Mouse (Mus musculus) olfactory bulb, adult 2 months (tissue): Measurements from ENCODE around the gene Slc30a1. TPM values are rescaled to one million over a fixed set of nuclear protein-coding genes. Genes with fewer than 3 reads are reported as not detected.

Experiments used
- H3K27ac ChIP-seq: fragments of 200-500 bp; 2 replicates; pipeline ENCODE4 v1.5.1; 2012; ENCODE audit warnings: low read depth, low read length; ENCODE audit not compliant: insufficient read depth
- H3K4me1 ChIP-seq: fragments of 200-500 bp; 2 replicates; pipeline ENCODE4 v1.6.1; 2012; ENCODE audit warnings: low read length; ENCODE audit not compliant: control insufficient read depth, insufficient read depth
- H3K4me3 ChIP-seq: fragments of 200-500 bp; 2 replicates; pipeline ENCODE4 v1.5.1; 2012; ENCODE audit warnings: mild to moderate bottlenecking, low read depth, low read length, moderate library complexity; ENCODE audit not compliant: insufficient read depth
- CTCF ChIP-seq: fragments of 200-500 bp; IDR thresholded peaks from 2 replicates; pipeline ENCODE4 v1.5.1; 2012; ENCODE audit warnings: low read depth, mild to moderate bottlenecking, low read length, moderate library complexity; ENCODE audit not compliant: insufficient read depth
- POLR2A ChIP-seq: fragments of 200-500 bp; IDR thresholded peaks from 2 replicates; pipeline ENCODE4 v1.6.1; 2012; ENCODE audit warnings: mild to moderate bottlenecking, low read depth, low read length, moderate library complexity; ENCODE audit not compliant: insufficient read depth
- WGBS: fragments of 180-500 bp; shearing (Covaris S2); methylation state at CpG from one replicate; pipeline ENCODE4 v1.1.7; 2018; 5-methylcytosine and 5-hydroxymethylcytosine counted together
- polyA plus RNA-seq: library from polyadenylated mRNA; stranded (reverse); fragments of >200 nt; gene quantifications from 2 replicates; pipeline ENCODE4 v1.2.4, GENCODE M21; 2012; ENCODE audit warnings: low replicate concordance; ENCODE audit not compliant: missing spikeins, insufficient read depth, insufficient read length

Gene Slc30a1
- polyA plus RNA-seq, 1 experiment: not detected

DNA sequence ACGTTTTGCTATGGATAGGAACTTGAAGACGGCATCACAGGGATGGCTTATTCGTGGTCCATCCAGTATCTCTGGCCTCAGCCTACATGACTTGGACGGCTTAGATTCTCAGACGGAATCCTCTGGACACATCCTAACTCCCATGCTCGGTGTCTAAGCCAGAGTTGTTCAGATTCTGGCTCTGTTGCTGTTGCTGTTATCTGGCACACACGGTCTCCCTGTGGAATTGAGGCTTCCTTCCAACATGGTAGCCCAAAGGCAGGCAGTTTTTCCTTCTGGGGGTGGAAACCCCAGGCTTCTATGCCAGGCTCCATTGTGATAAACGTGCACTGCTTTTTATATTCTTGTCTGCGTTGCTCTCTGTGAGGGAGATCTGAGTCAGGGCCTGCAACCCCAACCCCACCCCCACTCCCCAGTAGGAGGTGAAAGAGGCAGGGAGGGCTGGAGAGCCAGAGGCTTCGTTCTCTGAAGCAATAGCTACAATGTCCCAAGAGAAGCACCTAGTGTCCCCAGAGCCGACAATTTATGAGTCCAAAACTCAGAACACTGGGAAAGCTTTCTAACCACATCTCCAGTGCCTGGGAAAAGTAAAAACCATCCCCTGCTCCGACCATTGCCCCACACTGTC lies 23.4 kb downstream of the Slc30a1 start:
- 67% methylated on average over 12 of the region's 12 CpGs for WGBS
- no peak for TF ChIP-seq POLR2A
- TF ChIP-seq CTCF: no peak

DNA sequence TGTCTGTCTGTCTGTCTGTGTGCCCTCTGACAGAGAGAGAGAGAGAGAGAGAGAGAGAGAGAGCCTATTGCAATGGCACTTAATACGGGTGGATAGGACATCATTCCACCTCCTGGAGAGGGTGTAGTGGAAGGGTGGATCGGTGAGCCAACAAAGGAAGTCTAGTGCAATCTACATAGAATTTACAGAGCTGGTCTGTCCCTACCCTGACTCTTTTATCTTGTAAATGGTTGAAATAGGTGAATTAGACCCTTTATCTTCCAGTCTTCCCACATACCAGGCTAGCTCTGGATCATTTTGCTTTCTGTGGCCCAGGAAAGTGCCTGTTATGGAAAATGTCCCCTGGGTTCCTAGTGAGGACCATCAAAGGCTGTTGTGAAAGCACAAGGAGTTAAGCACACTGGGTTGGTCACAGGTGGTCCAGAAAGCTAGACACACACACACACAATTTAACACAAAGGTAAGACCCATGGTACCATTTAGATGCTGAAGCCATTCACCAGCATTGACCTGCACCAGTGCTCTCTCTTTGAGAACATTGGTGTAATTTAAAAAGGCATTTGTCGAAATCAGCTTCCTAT lies 24.0 kb downstream of the Slc30a1 start:
- 89% methylated on average over 3 of the region's 3 CpGs for WGBS
- Histone ChIP-seq H3K27ac (no peak overlapping the region), H3K4me1 (peaks cover 25% of the 10 kb centered on the region), H3K4me3 (no peak overlapping the region)
- TF ChIP-seq CTCF (no peak), POLR2A (no peak)

More for the DNA sequence above, 23.4 kb downstream of the Slc30a1 start:
- Histone ChIP-seq H3K4me3 (no peak overlapping the region), H3K27ac (no peak overlapping the region), H3K4me1 (peaks cover 25% of the 10 kb centered on the region)

DNA sequence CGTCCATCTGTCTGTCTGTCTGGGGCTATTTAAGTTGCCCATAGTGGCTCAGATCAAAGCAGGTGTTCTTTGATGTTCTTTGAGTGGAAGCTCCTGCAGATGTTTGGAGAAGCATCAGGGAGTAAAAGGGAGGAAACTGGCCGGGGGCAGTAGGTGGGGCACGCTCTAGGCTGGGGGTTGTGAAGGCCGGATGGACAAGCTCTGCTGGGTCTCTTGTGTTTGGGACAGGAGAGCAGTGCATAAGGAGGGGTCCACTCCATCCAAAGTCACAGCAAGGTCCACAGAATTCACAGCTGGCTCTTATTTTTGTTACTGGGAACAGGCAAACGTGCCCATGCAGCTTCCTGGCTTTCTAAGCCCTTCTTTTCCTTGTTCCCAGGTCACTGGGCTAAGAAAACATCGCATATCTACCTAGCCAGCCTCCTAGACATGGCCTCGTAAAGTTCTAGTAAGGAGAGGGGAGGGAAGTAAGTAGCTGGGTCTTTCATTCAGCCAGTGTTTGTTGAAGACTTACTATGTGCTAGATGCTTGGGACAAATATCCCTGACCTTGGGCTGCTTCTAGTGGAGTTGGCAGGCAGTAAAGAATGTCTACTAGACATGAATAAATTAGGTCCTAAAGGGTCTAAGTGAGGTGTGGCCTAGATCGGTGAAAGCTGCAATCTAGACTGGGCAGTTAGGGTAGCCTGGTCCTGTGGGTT lies 25.9 kb downstream of the Slc30a1 start:
- no peak overlapping the region for H3K27ac ChIP-seq
- 86% methylated on average over 8 of the region's 8 CpGs for WGBS
- H3K4me3 ChIP-seq: no peak overlapping the region
- H3K4me1 ChIP-seq: peaks cover 20% of the 10 kb centered on the region
- TF ChIP-seq CTCF: no peak
- TF ChIP-seq POLR2A: no peak

DNA sequence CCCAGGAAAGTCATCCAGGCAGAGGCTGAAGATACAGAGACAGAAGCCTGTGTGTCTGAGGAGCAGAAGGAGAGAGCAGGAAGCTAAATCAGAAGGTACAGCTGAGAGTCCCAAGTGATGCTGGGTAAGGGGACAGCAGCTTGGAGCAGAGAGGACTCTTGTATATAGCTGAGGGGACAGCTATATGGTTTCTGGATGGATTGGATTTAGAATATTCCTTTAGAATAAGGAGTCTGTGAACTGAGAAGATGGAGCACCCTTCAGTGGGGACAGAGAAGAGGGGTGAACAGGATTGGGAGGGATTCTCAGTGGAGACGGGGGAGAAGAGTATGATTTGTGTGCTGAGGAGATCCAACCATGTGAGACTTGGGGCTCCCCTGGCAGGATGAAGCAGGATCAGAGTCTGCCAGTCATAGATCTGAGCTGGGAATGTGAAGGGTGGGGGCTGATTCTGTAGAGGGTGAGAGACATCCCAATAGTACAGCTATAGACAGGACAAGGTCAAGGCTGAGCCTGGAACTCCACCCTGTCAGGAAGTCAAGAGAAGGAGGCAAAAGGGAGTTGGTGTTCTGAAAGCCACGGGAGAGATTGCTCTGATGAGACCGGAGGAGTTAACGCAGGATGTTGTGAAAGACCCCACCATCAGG lies 26.5 kb downstream of the Slc30a1 start:
- Histone ChIP-seq H3K4me1 (peaks cover 13% of the 10 kb centered on the region), H3K27ac (no peak overlapping the region), H3K4me3 (no peak overlapping the region)
- TF ChIP-seq CTCF: no peak
- no peak for TF ChIP-seq POLR2A
- WGBS: 90% methylated on average over 4 of the region's 4 CpGs

DNA sequence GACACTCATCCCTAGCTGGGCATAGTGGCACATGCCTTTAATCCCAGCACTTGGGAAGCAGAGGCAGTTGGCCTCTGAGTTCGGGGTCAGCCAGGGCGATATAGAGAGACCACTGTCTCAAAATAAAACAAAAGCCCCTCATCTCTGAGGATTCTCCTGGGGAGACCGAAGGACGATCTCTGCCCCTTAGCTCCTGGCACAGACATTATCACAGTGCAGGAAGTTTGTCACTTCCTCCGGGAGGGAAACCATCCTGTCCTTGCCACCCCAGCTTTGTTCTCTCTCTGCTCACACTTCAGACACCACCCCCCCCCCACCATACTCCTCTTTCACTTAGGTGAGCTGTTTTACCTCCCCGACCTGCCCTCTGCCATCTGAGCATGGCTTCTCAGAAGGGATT lies 37.1 kb downstream of the Slc30a1 start:
- 86% methylated on average over 6 of the region's 6 CpGs for WGBS

DNA sequence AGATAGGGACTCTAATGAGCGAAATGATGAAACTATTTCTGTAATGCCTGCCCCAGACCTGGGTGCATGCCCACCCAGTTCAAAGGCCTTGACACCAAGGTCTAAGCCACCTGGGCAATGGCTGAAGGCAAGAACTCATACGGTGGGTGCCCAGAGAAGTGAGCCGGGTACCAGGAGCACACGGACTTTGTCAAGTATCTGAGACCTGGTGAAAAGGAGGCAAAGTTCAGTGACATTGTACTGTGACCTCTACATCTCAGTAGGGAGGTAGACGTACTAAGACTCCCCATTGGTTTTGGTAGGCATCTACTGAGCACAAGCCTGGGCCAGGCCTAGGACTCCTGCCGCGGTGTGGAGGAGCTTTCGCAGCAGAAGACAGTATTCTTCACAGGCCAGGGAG lies 38.8 kb downstream of the Slc30a1 start:
- Histone ChIP-seq H3K4me1 (no peaks in the 10 kb centered on the region), H3K4me3 (no peak overlapping the region), H3K27ac (no peak overlapping the region)
- 94% methylated on average over 8 of the region's 8 CpGs for WGBS
- TF ChIP-seq CTCF (no peak), POLR2A (no peak)

More for the DNA sequence above, 37.1 kb downstream of the Slc30a1 start:
- H3K4me1 ChIP-seq: no peaks in the 10 kb centered on the region
- H3K27ac ChIP-seq: no peak overlapping the region
- H3K4me3 ChIP-seq: no peak overlapping the region
- no peak for TF ChIP-seq POLR2A
- TF ChIP-seq CTCF: no peak

DNA sequence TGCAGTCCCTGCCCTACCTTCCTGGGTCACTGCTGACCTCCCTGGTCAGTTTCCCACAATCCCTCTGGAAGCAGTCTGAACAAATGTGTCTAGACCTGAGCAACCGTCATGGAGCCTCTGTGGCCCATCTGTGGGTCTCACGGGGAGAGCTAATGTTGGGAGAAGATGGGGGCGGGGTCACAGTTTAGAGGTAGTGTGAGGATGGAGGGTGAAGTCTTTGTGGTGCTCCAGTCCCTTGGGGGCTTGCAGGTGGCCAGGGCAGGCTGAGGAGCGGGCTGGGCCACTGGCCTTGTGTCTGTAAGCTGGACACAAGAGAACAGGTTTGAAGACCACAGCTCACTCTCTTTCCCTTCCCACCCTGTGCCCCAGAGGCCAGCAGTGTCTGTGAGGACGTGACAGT lies 39.2 kb downstream of the Slc30a1 start:
- TF ChIP-seq POLR2A (no peak), CTCF (no peak)
- H3K27ac ChIP-seq: no peak overlapping the region
- no peak overlapping the region for H3K4me3 ChIP-seq
- 0 out of 2 replicates have a peak, but pooled peaks cover 3% of the 10 kb centered on the region for H3K4me1 ChIP-seq
- 85% methylated on average over 5 of the region's 5 CpGs for WGBS

DNA sequence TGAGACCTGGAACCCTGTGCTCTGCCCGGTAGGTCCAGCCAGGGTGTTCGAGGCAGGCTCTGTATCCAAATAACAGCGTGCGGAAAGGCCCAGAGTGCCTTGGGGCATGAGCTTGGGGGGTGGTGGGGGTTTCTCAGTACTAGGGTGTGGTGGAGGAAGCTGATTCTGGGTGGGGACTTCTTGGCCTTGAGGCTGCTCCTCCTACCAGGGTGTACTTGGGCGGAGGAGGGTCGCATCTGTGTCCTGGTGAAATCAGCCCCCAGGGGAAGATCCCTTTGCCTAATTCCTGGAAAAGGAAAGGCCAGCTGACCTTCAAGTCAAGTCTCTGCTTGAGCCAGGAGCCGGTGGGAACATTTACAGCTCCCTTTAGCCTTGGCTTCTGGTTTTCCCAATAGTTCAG lies 39.7 kb downstream of the Slc30a1 start:
- Histone ChIP-seq H3K4me1 (0 out of 2 replicates have a peak, but pooled peaks cover 3% of the 10 kb centered on the region), H3K27ac (no peak overlapping the region), H3K4me3 (no peak overlapping the region)
- TF ChIP-seq CTCF: no peak
- TF ChIP-seq POLR2A: no peak
- WGBS: 86% methylated on average over 7 of the region's 7 CpGs

DNA sequence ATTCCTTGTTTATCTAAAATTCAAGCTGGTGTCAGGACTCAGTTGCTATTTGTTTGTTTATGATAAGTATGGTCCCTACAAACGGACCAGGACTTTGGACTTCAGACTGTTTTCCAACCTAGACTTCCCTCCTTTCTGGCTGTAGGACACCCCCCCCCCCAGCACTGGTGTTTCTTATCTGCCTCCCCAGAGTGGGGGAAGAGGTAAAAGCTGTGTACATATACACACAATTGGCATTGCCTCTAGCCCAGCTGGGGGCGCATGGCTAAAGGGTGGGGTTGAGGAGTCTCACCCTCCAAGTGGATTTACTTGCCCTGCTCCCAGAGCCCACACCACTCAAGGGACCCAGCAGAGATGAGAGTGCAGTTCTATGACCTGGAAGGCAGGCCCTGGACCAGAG lies 40.3 kb downstream of the Slc30a1 start:
- Histone ChIP-seq H3K4me1 (0 out of 2 replicates have a peak, but pooled peaks cover 3% of the 10 kb centered on the region), H3K27ac (no peak overlapping the region), H3K4me3 (no peak overlapping the region)
- TF ChIP-seq CTCF: no peak
- no peak for TF ChIP-seq POLR2A
- WGBS: 94% methylated on average over 2 of the region's 2 CpGs
